Mouse (Mus musculus) T-helper 1 cell (primary cell): ENCODE results near the gene Kifc3.
"Not testable (repeated sequence)": the region's sequence is repeated elsewhere in the genome, so short reads cannot be mapped to it uniquely, and the experiment has no call there.

ENCODE experiments used
- in situ Hi-C: fragments of 300-600 bp; cut with MboI, MseI; formaldehyde crosslinking; loops from one replicate; pipeline ENCODE4 v1.15.1; 2025; ENCODE audit warnings: high pct_unique_total_duplicates

Kifc3 gene

DNA sequence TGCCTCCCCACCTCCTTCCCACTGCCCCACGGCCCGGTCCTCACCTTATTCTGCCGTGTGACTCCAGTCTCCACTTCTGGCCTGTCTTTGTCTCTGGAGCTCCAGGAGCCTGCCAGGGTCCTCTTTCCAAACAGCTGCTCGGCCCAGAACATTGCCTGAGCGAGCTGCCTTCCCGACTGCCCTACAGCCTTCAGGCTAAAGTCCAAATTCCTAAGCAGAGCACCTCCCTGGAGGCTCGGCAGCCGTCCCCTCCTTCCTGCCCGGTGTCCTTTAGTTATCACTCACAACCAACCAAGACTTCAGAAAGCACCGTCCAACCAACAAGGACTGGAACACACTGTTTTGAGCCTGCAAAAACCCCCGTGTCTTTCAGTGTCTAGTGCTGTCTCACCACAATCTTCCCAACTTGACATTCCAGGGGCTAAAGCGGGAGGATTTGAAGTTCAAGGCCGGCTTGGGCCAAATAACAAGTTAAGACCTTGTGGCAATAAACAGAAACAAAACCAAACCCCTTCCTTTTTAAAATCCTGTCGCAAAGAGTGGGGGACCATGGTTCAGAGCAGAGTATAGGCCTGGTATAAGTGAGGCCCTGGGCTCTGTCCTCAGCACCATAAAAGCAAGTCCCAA, at the start of gene Kifc3:
Gene Kifc3 (minus strand): TSS at position 164 of the 627 bp plus-strand sequence.
- in situ Hi-C loops: loop anchor here (5.0 kb wide), 1 partner anchor 90 kb away; no protein-coding TSS in a partner anchor

DNA sequence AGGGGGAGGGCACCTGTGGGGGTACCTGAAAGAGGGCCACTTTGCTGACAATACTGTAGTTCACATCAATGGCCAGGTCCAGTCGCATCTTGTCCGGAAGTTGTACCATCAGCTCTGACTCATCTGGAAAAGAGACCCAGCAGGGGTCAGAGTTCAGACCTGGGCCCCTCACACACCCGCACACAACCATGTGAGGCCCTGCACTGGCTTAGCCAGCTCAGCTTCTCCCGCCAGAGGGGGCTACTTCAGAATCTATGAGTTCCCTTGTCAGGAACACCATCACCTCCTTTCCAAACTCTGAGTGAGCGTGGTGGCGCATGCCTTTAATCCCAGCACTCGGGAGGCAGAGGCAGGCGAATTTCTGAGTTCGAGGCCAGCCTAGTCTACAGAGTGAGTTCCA, 49.4 kb upstream of the Kifc3 start:
- in situ Hi-C loops: loop anchor here (5.0 kb wide), 1 partner anchor 80 kb away; the partner anchor contains the start of genes Usb1 and Zfp319

DNA sequence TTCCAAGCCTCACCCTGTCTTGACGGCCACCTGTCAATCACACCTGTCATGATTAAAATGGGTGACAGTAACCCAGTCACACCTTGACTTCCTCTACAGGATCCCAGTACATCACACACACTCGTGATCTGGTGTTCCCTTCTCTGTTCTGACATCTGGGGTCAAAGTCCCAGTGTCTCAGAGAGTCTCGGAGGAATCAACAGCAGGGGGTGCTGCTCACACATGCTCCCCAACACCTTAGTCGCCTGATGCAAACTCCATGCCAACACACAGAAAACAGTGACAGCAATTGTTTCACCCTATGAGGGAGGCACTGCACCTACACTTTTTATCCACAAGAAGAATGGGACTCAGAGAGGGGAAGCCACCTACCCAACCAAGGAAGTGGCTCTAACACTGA, 47.2 kb upstream of the Kifc3 start:
- in situ Hi-C loops: loop anchor here (5.0 kb wide), 1 partner anchor 82 kb away; the partner anchor contains the start of genes Usb1 and Zfp319

DNA sequence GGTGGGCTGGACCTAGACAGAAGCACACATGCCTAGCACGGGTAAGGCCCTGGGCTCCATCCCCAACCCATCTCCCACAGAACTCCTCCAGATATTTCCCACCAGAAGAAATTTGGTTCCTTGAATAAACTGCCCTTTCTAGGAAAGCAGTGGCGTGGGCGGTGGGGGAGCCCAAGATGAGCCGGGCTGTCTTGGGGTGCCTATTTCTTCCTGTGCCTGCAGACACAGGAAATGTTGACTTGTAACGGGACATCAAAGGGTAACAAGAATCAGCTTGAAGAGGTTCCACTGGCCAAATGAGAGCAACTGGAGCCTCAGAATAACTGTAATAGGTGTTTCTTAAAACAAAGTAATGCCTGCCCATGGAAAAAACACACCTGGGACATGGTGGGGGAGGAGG, 44.7 kb upstream of the Kifc3 start:
- in situ Hi-C loops: no loop called here

- in situ Hi-C loops: no loop called here
Observed at GRCm38 (mm10) chr8:95245180-95245579, 42.6 kb upstream of the Kifc3 start.

GRCm38 (mm10) chr8:95243853-95244252, 41.2 kb upstream of the Kifc3 start:
- in situ Hi-C loops: no loop called here

- in situ Hi-C loops: no loop called here
Observed at GRCm38 (mm10) chr8:95242826-95243571, 40.4 kb upstream of the Kifc3 start.

GRCm38 (mm10) chr8:95242099-95242825, 39.6 kb upstream of the Kifc3 start:
- in situ Hi-C loops: no loop called here

GRCm38 (mm10) chr8:95235683-95236082, 33.1 kb upstream of the Kifc3 start:
- in situ Hi-C loops: no loop called here

DNA sequence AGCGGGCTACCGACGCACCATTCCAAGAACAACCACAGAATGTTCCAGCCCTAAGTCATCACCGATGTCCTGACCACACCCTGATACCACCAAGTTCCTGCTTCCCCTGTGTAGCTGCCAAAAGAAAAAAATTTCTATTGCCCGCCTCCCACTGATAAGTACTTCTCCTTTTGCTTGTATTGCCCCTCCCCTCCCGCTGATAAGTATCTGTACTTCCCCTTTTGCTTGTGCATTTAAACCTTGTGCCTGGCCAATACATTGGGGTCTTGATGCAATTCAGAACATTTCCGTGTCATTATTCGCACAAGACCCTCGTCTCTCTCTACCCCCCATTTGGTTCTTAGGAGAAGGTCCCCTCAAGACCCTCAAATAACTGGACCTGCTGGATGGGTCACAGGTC, 27.5 kb upstream of the Kifc3 start:
- in situ Hi-C loops: not testable (repeated sequence)

DNA sequence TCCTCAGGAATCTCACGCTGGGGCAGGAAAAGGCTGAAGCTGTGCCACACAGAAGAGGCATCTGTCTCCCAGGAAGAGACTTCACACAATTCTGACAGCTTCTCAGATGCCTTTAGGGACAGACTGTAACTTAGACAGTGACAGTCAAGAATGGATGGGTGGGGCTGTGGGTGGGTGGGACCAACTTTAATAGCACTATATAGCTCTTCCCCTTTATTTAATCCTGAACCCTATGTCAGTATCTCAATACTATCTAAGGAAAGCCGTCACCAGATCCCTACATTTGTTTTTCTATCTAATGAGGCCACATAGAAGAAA, 24.5 kb upstream of the Kifc3 start:
- in situ Hi-C loops: no loop called here

DNA sequence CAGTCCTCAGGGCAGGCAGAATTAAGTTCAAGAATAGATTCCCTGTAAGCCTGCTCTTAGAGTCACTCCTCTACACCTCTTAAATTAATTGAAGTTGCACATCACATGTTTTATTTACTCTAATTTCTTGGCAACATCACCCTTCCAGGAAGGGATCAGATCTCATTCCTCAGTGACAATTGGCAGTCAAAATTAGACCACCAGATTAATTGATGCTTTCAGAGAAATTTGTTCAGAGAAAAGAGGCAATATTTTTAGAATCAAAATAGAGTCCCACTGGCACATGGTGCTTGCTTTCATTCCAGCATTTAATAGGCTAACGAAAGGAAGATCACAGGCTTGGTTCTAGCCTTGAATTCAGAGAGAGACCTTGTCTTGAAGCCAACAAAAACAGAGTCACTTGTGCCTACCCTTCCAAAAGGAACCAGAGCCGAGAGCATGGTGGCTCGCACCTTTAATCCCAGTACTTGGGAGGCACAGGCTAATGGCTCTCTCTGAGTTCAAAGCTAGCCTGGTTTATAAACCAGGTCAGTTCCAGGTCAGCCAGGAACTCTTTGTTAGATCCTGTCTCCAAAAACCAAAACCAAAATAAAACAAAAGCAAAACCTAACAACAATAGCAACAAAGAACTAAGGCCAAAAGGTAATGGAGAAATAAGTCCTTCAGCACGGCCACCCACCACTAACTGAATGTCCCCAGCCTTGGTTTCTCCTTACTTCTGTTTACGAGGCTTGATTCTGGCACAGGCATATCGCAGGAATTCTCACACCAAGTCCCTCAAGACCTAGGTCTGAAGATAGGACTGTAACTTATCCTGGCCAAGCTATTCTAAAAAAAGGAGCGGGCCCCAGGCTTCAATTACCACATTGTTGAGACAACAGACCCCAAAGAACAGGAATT, 23.9 kb upstream of the Kifc3 start:
- in situ Hi-C loops: no loop called here

DNA sequence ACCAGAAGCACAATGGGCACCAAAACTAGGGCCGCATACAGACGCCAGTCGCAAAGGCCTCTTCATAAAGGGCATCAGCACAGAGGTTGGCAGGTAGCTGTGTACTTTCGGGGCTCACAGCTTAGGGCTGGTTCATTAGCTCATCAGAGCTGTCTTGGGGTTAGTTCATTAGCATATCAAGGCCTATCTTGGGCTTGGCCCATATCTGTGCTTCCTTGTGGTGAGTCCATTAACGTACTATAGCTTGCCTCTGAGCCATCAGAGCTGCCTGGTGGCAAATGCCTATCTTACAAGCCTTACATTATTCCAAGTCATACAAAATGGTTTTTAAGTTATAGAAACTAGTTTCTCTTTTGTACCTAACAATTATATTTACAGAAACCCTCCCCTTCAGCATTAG, 21.4 kb upstream of the Kifc3 start:
- in situ Hi-C loops: no loop called here

DNA sequence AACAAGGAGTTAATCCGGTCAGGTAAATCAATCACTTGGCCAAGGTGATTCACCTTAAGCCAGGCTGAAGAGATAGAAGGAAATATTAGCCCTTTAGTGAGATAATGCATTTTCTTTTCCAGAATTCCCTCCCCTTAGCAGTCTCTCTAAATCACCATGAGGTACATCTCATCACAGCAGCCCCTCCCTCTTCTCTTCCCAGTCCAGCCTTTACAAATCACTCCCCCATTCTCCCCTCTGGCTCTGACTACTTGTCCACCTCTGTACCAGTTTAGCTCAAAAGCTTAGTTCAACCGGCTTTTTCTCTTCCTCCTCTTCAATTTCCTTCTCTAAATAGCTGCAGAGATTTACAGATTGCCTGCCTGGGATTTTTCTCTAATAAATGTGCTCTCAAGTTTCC, 18.4 kb upstream of the Kifc3 start:
- in situ Hi-C loops: no loop called here

DNA sequence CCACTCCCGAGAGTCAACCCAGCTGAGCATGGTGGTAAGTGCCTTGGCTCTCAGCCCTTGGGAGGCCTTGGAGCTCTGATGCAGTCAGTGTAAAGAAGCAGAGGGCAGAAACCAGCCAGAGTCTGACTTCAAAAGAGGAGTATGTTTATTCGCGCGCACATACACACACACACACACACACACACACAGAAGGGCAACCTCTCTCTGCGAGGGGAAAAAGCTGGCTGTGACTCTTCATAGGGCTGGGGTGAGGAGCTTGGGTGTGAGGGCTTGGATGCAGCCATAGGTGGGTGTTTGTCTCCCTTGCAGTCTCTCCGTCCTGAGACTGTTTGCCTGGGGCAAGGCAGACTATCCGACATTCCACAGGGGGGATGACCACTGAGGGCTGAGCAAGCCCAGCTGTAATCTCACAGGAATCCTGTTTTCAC, 18.0 kb upstream of the Kifc3 start:
- in situ Hi-C loops: no loop called here

DNA sequence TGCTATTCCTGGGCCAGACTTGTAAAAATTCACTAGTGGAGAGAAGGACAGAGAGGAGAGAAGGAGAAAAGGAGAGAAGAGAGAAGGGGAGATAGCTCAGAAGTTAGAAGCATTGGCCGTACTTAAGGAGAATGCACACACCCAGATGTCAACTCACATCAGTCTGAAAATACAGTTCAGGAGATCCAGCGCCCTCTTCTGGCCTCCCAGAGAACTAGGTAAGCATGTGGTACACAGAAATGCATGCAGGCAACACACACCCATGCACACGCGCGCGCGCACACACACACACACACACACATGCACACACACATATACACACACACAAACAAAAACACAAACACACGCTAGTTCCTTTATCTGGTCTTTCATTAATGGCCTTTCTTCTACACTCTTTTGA, 17.0 kb upstream of the Kifc3 start:
- in situ Hi-C loops: no loop called here

DNA sequence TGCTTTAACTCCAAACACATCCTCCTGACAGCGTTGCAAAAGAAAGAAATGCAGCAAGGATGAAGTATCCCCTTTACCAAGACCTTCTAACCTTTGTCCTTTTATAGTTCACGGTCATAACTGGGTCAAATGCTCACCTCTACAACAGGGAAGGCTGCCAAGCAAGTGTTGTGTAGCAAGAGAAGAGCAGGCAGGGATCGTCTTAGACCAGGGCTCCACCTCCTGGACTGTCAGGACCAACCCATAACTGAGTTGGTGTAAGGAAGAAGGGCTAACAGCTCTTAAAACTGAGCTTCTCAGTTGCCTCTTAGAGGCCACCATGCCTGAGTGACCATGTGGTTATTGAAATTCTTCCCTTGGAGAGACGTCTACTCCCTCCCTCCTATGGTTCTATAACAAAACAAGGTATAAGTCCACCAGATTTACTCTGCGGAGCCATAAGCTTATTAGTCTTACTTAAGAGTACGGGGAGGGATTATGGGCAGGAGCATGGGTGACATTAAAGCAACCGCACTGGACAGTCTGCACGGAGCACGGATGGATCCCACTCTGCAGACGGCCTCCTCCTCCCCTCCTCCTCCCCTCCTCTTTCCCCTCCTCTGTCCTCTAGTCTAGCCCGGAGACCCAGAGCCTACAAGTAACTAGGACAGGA, 13.2 kb upstream of the Kifc3 start:
- in situ Hi-C loops: no loop called here

GRCm38 (mm10) chr8:95209924-95210323, 7.3 kb upstream of the Kifc3 start:
- in situ Hi-C loops: no loop called here

GRCm38 (mm10) chr8:95205946-95206345, 3.3 kb upstream of the Kifc3 start:
- in situ Hi-C loops: no loop called here

DNA sequence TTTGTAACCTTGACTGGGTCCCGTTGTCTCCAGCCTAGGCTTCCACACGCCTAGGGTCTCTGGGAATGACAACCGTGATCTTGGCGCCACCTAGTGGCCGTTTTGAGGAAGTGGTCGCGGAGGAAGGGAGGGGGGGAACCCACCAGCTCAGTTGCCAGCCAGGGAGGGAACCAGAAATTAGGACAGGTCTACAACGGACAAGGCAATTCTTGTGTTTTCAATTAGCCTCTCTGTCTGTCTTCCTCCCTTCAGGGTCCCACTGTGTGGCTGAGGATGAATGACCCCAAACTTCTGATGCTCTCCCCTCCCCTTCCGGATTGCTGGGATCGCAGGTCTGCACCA, 1.4 kb upstream of the Kifc3 start:
- in situ Hi-C loops: loop anchor here (5.0 kb wide), 1 partner anchor 92 kb away; no protein-coding TSS in a partner anchor
